Mouse (Mus musculus): ENCODE measurements at regions not wholly inside any gene's neighbourhood (a gene's known extent, or its start where the extent isn't known, plus 50 kb on each side); places are given as distances from the start of the nearest gene placed in this dataset.

GRCm38 (mm10) chr16:44674198-44674597, 49.9 kb upstream of the Nepro start:
- DNase-seq (ENCODE audit: low read depth, low spot score): no peak

- no peak for DNase-seq (ENCODE audit: low read depth, low spot score)
Measured at GRCm38 (mm10) chr16:44672422-44672819, 51.7 kb upstream of the Nepro start.

- DNase-seq (ENCODE audit: low read depth, low spot score): peak; percentile 71
Measured at GRCm38 (mm10) chr16:44671551-44672421, 52.3 kb upstream of the Nepro start.

DNA sequence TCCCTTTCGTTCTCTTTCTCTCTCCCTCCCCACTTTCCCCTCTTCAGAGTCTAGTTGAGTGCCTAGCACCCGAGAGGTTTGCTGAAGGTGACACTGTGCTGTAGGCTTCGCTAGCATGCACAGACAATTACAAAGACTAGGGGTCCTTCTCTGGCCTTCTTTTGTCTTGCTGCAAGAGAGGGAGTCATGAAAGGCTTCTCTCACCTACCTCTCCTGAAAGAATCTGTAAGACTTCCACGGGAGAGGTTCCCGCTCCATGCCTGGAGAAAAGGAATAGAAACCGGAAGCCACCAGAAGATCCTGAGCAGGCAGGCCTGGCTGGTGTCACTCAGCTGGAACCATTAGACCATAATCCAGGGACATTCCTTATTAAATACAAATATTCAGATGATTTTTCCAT, 56.0 kb upstream of the Nepro start:
- no peak for DNase-seq (ENCODE audit: low read depth, low spot score)

DNA sequence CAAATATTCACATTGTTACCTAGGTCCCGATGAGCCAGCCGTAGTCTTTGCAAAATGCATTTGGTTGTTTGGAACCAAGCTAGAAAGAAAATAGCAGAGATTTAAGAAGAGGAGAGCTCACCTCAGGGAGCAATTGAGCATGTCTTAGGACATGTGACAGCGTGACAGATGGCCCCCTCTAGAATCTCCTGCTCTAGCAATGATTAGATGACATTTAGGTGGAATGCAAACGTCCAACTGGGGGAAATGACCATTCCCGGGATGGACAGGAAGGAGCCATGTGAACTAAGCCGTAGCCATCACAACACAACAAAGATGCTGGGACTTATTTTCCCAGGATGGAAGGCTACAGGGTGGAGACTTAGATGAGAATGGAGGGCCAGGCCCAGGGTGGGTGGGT, 57.0 kb upstream of the Nepro start:
- no peak for DNase-seq (ENCODE audit: low read depth, low spot score)

GRCm38 (mm10) chr16:44666431-44666997, 57.6 kb upstream of the Nepro start:
- DNase-seq (ENCODE audit: low read depth, low spot score): peak; percentile 89

GRCm38 (mm10) chr16:44665491-44665931, 58.6 kb upstream of the Nepro start:
- no peak for DNase-seq (ENCODE audit: low read depth, low spot score)

DNA sequence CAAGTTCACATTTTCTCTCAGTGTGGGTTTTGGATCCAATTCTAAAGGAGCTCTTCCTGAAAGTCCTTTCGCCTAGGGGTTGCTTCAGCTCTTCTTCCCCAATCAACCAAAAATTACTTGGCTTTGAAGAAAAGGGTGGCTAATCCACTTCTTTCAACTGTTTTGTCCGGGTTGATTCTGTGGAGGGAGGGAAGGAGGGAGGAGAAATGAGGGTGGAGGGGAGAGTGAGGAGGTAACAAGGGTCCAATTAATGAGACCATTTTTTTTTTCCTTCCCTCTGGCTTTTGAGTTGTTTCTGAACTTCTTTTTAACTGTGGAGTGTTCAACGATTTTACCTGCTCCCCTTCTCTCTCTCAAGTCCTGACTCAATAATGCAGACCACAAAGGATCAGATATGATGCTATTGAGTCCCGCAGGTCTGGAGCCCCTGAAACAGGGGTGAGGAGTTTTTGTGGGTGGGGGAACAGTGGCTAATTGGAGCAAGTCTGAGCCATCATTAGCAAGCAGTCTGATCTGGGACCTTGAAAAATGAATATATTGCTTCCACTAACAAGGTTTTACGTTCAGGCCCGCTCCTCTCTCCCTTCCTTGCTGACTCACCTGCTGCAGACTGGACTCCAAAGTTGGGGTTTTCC, 61.0 kb upstream of the Nepro start:
- no peak for DNase-seq (ENCODE audit: low read depth, low spot score)

- no peak for DNase-seq (ENCODE audit: low read depth, low spot score)
Measured at GRCm38 (mm10) chr16:44660996-44661876, 62.9 kb upstream of the Nepro start.

DNA sequence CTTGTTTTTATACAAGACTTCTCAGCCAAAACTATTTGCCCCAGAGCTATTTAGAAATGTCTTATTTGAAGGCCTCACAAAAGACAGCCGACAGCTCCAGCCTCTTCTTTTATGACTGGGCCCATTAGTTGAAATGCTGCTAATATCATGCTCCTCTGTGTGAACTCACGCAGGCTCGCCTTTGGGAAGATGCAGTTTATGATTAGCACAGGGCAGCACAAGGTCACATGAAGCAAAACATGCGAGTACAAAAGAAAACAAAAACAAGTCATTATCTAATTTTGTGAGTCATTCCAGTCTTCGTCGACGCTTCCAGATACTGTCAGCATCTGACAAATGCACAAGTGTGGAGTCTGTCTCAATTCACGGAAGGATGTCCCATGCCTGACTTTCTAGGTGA, 65.8 kb upstream of the Nepro start:
- no peak for DNase-seq (ENCODE audit: low read depth, low spot score)

GRCm38 (mm10) chr16:44656181-44656580, 67.9 kb upstream of the Nepro start:
- no peak for DNase-seq (ENCODE audit: low read depth, low spot score)

GRCm38 (mm10) chr16:44655306-44655705, 68.8 kb upstream of the Nepro start:
- no peak for DNase-seq (ENCODE audit: low read depth, low spot score)

GRCm38 (mm10) chr16:44648547-44649223, 75.4 kb upstream of the Nepro start:
- DNase-seq (ENCODE audit: low read depth, low spot score): no peak

GRCm38 (mm10) chr16:44643992-44644391, 80.1 kb upstream of the Nepro start:
- peak; percentile 48 for DNase-seq (ENCODE audit: low read depth, low spot score)

GRCm38 (mm10) chr16:44637100-44637499, 78.4 kb upstream of the Boc start:
- DNase-seq (ENCODE audit: low read depth, low spot score): no peak

- no peak for DNase-seq (ENCODE audit: low read depth, low spot score)
Measured at GRCm38 (mm10) chr16:44634486-44634885, 75.8 kb upstream of the Boc start.

DNA sequence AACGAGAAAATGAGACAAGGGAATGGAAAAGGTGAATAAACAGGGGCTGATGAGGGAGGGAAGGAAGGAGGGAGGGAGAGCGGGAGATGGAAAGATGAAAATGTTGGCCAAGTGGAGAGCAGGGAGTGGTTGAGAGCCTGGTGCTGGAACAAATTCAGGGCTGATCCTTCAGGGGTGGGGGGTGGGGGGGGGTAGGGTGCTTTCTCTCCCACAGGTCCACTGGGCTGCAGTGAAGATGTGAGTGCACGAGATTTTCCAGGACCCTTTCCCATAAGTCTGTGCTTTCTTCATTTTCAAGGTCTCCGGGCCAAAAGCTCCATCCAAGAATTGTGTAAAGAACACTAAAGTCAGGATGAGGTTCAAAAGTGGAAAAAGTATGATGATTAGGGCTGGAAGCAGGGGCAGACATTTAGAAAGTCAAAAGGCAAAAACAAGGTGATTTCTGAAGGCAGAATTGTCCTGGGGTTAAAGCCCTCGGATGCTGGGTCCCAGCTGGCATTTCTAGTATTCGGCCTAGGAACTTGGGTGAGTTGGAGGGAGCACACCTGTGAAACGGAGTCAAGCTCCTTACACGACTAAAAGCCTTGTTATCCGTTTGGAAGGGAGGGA, 74.5 kb upstream of the Boc start:
- DNase-seq (ENCODE audit: low read depth, low spot score): no peak

DNA sequence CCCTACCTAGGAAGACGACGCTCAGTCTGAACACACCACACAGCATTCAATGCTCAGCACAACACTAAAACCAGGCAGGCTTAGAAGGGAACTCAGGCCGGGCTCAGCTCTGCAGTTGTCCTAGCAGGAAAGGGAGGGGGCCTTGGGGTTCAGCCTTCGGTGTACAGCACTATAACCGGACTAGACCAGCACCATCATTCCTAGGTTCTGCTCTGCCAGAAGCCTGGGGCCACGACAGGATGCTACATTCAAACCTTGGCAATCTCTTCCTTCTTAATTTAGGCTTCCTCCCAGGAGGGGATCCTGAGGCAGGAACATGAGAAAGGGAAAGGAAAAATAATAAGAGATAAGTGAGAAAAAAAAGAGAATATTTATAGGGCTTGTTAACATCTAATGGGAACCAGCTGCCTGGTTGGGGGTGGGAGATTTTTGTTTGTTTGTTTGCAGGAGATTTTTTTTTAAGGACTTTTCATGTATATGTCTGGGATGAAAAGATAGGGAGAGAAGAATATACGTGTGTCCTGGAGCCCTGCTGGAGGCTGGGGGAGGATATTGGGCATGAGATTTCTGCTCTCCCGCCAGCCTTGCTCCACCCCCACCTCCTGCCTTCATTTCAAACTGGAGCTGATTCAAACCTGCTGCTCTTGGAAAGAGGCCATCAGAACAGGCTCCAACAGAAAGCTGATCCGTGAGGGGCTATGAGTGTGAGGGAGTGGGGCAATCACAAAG, 73.8 kb upstream of the Boc start:
- DNase-seq (ENCODE audit: low read depth, low spot score): peak; percentile 79

DNA sequence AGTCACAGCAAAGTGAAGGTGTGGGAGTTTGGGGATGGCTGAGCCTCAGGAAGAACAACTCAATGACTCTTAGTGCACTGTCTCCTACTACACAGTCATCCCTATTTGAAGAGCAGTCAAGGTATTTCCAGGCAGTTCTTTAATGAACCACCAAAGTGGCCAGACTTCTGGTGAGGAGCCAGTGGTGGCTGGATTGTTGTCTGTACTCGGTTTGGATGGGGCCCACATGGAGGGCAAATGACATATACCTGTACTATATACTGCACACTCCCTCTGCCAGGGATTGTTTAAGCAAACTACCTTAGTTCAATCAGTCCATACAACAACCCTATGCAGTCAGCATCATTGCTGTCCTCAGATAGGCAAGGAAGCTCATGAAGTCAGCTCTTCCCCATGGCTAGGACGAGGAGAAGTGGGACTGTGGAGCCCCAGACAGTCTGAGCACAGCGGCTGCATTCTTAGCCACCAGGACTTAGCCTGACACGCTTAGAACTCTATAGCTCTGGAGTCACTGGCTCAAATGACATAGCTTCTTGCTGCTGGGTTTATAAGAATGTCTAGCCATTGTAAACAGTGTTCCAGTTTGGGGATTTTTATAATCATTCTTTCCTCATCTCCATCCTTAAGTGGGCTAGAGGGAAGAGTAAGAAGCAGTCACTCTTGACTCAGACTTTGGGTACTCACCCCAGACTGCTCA, 72.8 kb upstream of the Boc start:
- DNase-seq (ENCODE audit: low read depth, low spot score): no peak
